Mouse (Mus musculus) adrenal gland, postnatal 14 days (tissue): ENCODE measurements around the gene Rabep1. TPM values are rescaled to one million over a fixed set of nuclear protein-coding genes. Genes with fewer than 3 reads are reported as not detected.
"Not testable (repeated sequence)": the region's sequence is repeated elsewhere in the genome, so short reads cannot be mapped to it uniquely, and the experiment has no call there.

ENCODE experiments used
- DNase-seq: peaks from one replicate; pipeline ENCODE4 v3.0.0; 2021; ENCODE audit warnings: mixed read lengths
- total RNA-seq: library from RNA; stranded (reverse); gene quantifications from 2 replicates; pipeline ENCODE4 v1.2.3, GENCODE M21; 2021

Rabep1 gene
- total RNA-seq, 1 experiment from 2014 or later, result 109 TPM

DNA sequence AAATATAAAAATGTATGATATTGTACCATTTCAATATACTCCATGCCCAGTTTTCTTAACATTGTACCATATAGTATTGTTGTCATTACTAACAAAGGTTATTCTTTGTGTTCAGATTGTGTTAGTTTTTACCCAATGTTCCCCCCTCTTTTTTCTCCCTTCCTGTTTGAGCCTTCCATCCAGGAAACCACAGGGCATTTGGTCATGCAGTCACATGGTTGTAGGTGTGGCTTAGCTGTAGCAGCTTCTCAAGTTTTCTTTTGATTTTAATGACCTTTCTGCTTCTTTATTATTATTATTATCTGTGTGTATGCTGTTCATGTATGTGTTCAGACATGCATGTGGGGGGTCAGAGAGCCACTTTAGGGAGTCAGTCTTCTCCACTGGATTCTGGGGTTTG, 47.0 kb downstream of the Rabep1 start:
- no peak for DNase-seq

DNA sequence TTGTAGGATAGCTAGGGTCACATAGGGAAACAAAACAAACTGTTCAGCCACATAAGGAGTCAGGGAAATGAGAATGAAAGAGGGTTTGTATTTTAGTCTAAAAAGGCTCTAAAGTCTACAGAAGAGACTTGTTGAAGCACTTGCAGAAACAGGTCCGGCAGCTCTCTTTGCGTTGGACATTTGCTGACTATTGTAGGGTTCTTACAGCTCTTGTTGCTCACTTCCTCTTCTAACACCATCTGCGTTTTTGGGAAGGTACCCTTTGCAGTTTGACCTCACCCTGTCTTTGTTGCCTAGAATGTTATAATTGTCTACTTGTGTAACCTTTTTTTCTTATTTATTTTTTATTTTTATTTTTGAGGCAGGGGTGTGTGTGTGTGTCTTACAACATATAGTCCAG, 53.1 kb downstream of the Rabep1 start:
- DNase-seq, result no peak

DNA sequence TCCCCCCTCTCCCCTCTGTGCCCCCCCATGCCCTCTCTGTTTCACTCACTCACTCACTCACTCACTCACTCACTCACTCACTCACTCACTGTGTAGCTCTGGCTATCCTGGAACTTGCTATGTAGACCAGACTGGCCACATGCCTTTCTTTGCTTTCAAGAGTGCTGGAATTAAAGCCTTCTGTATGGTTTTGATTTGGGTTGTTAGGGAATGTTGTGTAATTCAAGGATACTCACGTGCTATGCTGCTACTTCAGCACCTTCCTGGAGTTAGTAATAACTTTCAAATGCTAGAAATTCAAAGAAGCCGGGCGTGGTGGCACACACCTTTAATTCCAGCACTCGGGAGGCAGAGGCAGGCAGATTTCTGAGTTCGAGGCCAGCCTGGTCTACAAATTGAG, 53.6 kb downstream of the Rabep1 start:
- not testable (repeated sequence) for DNase-seq

DNA sequence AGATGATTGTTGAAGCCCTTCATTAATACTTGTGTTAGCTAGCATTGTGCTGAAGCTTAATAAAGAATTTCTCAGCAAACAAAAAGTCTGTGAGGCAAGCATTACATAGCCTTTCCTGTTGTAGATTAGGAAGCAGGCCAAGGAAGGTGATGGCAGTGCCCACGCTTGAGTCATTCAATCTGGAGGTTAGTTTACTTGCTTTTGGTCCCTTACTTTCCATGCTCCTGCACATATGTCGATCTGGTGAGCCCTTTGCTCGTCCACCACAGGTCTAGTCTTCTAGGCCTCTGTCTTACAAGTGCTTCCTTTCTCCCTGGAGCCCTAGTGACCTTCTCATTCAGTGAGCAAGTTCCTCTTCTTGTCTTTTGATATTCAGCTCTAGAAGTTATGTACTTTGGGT, 62.1 kb downstream of the Rabep1 start:
- DNase-seq, result no peak

DNA sequence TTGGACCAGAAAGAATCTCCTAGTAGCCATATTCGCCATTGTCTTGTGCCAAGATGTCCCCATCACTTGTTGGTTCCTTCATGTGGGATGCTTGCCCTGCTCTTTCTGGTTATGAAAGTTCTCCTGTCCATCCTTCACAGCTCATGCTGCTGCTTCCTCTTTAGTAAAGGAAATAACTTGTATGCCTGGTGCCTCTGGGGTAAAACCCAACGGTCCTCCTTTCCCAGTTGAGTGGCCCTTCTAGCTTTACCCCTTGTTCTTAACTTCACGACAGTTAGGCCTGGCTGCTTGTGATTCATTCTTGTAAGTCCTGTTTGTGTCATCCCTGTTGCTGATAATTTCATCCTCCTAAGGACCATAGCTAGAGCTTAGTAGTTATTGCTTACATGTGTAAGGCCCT, 66.7 kb downstream of the Rabep1 start:
- no peak for DNase-seq

DNA sequence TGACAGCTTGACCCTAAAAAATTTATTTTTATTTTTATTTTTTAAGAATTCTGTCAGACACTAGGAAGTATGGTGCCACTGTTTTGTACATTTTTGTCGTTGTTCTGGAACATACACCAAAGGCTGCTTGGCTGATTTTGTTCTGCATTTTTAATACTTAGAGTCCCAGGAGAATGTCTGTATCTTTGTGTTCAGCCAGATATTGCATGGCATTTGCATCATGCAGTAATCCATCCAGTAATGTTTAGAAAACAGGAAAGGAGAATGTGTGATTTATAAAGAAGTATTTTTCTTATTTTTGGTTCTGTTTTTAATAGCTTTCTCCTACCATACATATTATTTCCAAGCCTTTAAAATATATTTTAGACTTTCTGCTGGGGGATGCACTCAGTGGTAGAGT, 67.3 kb downstream of the Rabep1 start:
- no peak for DNase-seq

DNA sequence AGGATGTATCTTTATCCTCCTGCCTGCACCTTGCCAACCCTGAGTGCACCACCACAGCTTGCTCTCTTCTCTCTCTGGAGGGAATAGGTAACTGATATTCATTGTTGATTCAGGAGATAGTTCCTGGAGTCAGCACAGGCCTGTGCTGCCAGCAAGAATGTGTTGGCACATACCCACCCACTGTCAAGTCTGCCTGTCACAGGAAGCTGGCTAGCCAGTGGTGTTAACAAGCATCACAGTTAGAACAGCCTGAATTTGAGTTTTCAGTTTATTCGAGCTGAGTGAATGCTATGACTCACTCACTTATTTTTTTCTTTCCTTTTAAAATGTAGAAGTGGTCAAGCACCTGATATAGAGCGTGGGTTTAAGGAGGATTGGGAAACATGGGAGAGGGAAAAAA, 73.3 kb downstream of the Rabep1 start:
- no peak for DNase-seq

DNA sequence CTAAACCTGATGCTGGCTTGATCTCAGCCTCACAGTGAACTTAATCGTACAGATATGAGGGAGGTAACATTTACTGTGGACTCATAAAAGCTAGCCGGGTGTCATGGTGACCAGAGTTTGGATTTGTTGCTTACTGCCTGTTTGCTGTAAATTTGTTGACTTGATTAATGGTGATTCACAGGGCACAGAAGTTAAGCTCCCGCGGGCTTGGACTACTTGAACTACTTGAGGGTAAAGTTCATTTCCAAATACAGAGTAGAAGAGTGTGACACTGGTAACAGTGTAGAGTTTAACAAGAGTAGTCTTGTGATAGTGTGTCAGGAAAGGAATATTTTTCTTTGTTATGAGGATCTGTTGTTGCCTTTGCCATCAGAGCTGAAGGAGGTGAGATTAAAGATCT, 74.9 kb downstream of the Rabep1 start:
- no peak for DNase-seq

DNA sequence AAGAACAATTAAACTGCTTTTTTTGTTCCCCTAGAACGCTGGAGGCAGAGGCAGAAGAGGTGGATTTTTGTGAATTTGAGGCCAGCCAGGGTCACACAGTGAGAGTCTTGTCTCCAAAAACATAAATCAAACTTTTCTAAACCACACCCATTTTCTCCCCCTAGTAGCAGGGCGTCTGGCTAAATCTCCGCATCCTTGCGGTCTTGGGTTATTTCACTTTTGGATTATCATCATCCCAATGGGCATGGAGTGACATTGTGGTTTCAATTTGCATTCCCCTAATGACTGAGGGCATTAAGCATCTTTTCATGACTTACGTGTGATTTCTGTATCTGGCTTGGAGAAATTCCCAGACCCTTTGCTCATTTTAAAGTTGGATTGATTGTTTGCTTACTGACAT, 86.9 kb downstream of the Rabep1 start:
- DNase-seq, result no peak

DNA sequence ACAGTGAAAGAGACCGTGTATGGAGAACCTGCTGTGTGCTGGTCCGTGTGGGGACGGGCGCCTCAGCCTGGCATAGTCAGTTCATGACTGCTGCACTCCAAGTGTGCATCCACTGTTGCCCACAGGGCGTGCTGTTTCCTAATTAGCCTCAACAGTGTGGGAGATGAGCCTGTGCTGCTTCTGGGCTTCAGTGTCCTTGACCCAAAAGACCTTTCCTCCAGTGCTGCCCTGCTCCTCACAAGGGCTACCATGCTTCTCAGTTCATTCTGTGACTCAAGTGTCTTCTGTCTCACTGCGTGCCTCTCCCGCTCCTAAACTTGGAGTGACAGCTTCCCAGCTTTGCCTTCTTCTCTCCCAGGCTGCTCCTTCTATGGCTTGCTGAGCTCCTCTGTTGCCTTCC, 90.7 kb downstream of the Rabep1 start:
- peak; percentile 57 for DNase-seq

DNA sequence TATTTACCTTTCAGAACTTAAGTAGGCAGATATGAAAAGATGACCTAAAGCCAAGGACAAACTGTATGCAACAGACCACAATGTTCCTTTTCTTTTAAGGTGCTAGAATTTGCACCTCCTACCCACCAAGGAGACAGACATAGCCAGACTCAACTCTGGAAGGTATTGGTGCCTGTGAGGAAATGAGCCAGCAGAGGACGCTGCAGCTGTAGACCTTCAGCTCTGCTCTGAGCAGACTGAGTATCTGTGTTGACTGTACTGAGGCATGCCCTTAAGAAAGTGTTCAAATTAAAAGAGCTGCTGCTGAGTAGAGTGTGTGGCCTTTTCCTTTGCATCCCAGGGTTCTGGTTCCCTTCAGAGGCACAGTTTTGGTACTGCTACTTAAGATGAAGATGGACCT, 98.0 kb downstream of the Rabep1 start:
- DNase-seq, result no peak

DNA sequence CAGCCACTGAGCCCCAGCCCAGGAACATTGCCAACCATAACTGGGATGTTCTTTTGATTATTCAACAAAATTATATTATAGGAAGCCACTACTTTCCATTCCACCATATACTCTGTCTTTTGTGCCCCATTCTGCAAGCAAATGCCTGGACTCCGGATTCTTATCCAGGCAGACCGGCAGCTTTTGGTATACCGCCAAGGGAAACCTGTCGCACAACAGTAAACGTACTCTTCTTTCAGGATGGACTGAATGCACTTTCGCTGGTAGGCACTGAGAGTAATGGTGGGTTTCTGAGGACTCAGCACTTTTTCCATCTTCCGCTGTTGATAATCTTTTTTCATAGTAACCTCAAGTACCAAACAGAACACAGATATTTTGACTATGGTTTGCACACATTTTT, 99.1 kb downstream of the Rabep1 start:
- no peak for DNase-seq

DNA sequence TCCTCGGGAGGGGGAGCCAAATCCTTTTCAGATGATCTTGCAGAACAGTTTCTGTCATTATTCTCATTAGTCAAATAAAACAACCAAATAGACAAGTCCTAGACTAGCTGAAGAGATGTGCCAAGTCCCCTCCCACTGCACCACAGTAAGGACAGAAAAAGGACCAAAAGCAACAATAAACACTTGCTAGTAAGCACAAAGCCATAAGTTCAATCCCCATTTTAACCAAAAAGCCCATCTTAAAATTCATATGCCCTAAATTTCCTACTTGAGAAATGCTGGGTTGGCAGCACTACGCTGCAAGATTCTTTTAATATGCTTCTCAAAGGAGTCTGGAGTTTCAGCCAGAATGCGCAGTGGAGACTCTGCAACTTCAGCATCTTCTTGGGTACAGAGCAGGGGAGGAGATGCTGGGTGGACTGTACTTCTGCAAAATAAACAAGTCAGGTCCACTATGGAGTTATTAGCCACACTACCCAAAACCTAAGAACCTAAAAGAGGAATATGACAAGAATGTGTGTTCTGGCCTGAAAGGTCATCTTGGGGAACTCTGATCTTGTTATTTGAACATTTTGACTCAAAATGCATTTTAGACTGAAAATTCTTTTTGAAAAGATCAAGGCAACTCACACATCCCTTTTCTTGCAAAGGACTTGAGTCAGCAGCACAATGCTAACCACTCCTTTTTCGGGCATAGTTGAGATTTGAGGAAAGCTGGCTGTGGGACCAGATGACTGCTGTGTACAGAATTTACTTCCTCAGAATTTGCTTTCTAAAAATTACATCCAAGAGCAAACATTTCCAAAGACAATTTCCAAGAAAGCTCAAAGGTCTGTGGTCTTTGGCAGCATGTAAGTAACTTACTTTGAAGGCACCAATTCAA, 100.6 kb downstream of the Rabep1 start:
- DNase-seq, result no peak

DNA sequence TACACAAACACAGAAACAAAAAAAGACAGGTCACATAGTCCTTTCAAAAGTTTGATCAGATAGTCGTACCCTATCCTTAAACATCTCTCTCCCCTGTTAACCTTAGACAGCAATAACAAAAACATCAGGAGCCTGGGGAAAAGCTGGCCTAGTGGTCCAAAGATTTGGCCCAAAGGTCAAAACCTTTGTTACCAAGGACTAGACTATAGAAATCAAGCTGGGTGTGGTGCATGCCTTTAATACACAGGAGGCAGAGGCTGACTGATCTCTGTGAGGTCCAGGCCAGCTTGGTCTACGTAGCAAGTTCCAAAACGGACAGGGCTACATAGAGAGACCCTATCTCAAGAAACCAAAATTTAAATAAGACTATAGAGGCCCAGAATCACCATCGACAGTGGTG, 110.1 kb downstream of the Rabep1 start:
- DNase-seq, result no peak

DNA sequence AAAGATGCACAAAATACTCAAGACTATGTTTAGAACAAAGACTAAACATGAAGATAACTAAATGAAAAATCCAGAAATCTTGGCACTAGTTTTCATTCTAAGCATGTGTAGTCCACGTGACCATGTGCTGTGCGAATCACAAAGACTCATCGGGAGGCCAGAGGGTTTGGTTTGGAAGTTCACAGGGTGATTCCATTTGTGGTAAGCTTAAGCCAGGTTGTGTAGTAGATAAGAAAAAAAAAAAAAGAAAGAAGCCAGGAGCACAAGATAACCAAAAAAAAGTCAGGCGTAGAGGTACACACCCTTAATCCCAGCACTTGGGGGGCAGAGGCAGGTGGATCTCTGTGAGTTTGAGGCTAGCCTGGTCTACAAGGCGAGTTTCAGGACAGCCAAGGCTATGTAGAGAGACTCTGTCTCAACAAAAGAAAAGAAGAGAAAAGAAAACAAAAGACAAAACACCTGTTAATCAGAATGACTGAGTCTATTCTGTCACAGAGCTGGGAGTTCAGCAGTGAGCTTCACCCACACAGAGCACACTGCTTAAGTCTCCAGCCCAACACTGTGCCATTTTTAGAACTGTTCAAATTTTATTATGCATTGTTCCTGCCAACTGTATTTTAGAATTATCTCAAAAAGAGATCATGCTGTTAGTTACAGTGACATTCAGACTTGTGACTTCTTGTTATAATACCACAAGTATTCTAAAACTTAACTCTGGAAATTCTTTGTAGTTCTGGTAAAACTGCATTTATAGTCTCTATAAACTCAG, 116.4 kb downstream of the Rabep1 start:
- no peak for DNase-seq

DNA sequence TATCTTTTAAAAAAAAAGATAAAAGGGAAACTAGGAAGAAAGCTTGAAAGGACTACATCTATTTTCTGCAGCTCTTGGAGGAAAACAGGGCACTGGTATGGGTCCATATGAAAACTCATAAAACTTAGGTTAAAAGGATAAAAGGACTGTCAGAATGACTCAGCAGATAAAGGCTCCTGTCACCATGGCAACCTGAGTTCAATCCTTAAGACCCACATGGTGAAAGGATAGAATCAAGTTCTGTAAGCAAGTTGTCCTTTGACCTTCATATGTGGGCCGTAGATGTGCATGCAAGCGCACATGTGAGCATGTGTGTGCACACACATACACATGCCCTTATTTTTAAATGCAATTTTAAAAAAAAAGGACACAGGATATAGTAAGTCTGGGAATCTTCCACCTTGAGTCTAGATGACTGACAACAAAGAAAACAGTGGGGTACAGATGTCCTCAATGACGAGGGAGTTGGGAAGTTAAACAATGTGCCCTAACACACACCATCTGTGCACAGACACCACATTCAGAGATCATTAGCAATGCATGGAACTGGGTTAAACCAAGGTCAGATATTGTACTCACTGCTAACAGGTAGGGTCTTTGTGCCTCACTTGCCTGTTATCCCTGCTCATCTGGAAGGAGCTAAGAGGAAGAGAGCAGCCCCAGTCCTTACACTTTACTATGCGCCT, 119.8 kb downstream of the Rabep1 start:
- no peak for DNase-seq

DNA sequence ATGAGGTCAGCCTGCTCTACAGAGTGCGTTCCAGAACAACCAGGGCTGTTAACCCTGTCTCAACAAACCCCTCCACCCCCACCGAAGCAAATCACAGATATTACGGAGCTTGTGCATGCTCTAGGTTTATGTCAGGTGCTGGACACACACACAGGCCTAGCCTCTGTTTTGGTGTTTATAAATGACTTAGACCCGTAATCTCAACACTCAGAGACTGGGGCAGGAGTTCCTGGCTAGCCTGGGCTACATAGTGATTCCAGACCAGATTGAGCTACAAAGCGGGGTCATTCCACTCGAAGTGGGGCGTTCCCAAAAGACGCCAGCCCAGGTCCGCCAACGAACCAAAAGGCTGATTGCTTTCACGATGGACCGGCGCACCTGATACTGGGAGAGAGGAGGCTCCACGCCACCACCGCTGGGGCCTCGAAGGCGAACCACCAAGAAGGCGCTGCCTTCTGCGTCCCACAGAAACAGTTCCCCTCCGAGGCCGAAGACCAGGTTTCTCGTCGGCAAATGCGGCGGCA, 124.8 kb downstream of the Rabep1 start:
- DNase-seq, result peak; percentile 61

DNA sequence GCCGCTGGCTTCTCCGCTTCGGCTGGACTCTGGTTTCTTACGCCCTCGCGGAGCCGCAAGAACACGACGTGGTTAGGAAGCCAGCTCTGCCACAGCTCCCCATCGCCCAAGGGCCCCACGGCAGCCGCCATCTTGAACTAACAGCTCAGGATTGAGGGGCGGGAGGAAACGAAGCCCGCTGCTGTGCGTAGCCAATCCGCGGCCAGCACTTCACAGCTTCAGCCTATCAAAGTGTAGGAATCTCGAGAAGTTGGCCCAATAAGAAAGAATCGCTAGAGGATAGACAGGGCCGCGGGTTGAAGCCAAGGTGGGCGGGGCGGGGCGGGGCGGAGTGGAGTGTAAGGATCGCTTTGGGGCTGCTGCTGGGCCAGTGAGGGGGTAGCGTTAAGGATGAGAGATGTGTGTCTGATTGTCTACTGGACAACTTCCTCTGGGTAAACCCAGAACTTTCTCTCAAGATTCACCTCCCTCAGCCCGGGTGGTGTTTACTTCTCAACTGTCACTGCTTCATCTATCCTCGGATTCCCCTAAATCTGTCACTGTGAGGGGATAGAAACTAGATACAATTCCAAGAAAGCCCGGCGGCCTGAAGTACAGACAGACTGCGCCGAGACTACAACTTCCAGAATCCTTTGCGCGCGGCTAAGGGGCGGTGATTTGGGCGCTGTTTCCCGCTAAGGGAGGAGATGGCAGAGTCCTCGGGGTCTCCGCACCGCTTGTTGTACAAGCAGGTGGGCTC, 125.4 kb downstream of the Rabep1 start, which contains the start of the genes Nup88 and Rpain:
Gene Nup88 (minus strand): TSS at position 153 of the 739 bp plus-strand sequence.
Gene Rpain (plus strand): TSS at position 393 of the 739 bp plus-strand sequence.
- DNase-seq, result peak; percentile 94

DNA sequence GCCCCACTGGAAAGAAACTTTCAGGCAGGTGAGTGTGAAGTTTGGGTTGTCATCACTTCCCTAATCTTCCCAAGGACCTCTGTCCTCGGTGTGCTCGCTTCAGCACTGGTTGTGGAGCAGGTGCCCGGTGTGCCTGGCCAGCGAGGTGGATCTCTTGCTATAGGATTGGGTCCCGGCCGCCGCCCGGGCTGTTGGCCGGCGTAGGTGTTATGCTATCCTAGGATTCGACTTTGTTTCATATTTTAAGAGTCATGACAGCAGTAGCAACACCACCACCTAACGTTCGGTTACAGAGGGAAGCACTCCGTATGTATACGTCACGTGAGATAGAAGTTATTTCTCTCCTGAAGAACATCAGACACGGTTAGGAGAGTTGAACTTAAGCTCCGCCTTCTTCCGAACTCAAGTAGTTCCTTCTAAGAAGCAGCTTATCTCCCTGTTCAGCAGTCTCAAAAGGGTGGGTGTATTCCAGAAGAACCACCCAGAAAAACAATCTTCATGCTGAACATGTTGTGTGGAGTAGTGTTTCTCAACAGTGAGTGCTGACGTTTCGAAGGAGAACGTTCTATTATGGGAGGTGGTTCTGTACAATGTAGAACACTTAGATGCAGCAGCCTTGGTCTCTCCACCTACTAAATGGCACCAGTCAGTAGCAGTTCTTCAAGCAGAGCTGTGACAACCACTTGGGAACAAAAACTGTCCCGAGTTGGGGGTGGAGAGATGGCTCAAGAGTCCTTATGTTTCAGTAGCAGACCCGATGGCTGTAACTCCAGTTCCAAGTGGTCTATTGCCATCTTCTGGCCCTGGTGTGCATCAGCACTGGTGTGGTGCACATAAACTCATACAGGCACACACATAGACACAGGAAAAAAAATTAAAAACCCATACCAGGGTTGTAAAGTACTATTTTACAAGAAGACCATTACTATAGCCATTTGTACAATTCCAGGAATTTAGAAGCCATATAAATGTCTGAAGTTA, 126.3 kb downstream of the Rabep1 start:
- no peak for DNase-seq

DNA sequence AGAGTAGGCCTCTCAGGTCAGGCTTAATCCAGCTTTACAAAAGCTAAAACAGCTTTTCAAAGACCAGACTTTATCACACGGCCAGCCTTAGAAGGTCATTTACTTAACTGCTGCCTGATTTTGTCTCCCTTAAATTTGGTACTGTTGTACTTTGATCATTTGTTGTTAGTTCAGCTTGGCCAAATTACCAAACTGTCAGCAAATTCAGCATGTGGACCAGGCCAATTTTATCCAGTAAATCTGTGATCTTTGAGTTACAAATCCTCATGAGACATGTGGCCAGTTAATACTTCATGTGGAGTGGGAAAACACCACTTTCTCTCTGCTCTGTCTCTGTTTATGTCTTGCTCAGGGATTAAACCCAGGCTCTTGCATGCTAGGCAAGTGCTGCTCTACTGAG, 128.0 kb downstream of the Rabep1 start:
- DNase-seq, result no peak

DNA sequence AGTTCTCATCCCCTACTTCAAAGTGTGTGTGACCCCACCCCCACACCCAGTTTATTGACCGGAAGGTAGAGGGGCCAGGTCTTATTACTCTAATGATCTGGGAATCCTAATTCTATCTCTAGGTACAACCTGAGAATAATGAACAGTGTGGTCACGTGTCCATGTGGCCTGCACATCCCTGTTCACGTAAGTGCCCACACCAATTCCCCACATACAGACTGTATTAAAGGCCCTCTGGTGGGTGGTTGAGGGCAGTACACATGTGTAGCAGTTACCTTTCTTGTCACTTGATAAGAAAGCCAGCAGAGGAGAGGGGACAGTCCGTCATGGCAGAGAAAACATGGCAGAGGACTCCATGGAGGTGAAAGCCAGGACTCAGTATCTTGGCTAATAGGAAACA, 129.4 kb downstream of the Rabep1 start:
- DNase-seq, result no peak
